8 mouse cellular contexts compared by ENCODE assay signal in the genomic region with DNA sequence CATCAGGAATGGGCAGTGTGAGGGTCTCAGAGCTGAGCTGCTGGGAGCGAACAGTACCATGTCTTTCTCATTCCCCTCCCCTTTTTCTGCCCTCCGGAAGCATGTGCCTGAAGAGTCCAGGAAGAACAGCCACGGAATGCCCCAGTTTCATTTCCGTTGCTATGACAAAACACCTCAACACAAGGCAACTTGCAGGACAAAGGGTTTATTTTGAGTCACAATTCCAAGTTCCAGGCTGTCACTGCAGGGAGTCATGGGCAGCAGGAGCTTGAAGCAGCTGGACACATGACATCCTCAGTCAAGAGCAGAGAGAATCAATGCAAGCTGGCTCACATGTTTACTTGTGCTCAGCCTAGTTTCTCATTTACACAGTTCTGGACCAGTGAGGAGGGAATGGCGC. TPM values are rescaled to one million over a fixed set of nuclear protein-coding genes. Genes with fewer than 3 reads are reported as not detected.
DNase-seq lines count a peak whose midpoint lies in the region; ATAC-seq and TF ChIP-seq lines count a peak whose summit lies in the region.

No protein-coding gene starts in this region.

- H3K9ac ChIP-seq in lung, embryonic 14.5 days = no peak overlapping the region
- no peak overlapping the region for H3K9ac ChIP-seq in heart, embryonic 12.5 days
- H3K9ac ChIP-seq in kidney, postnatal 0 days (ENCODE audit: low read depth, low read length) = no peak overlapping the region

- peak; percentile 53 for DNase-seq in lung, embryonic 14.5 days
- no peak for DNase-seq in lung, postnatal 14 days
- DNase-seq in kidney, postnatal 0 days (ENCODE audit: low spot score) = peak; percentile 63
- no peak for DNase-seq in cerebellum, adult 8-10 months
- no peak for DNase-seq in cerebellum, adult 11 months

- peak overlapping the region; percentile 48; the same call in 1 of the 2 replicates for H3K27ac ChIP-seq in lung, embryonic 14.5 days (ENCODE audit: low read depth)
- H3K27ac ChIP-seq in heart, embryonic 12.5 days (ENCODE audit: poor library complexity, severe bottlenecking) = 0 out of 2 replicates have a peak overlapping the region, but pooled peaks have one; percentile 35
- H3K27ac ChIP-seq in kidney, postnatal 0 days = peak overlapping the region; percentile 62
- peak overlapping the region; percentile 5; the same call in 1 of the 2 replicates for H3K27ac ChIP-seq in olfactory bulb, adult 2 months (ENCODE audit: insufficient read depth, low read depth, low read length)

- no peaks in the 10 kb centered on the region for H3K36me3 ChIP-seq in lung, embryonic 14.5 days (ENCODE audit: insufficient read depth)
- no peaks in the 10 kb centered on the region for H3K36me3 ChIP-seq in heart, embryonic 12.5 days
- no peaks in the 10 kb centered on the region for H3K36me3 ChIP-seq in kidney, postnatal 0 days (ENCODE audit: insufficient read depth, low read length)

- ATAC-seq in lung, embryonic 14.5 days (ENCODE audit: insufficient read depth) = no peak
- ATAC-seq in heart, embryonic 12.5 days (ENCODE audit: insufficient number of reproducible peaks, low FRiP score) = no peak
- no peak for ATAC-seq in kidney, postnatal 0 days (replicated peaks; ENCODE audit: low FRiP score, low read depth)
- ATAC-seq in monocyte, adult 5-6 weeks (replicated peaks; ENCODE audit: insufficient number of reproducible peaks, low FRiP score, low TSS enrichment, poor library complexity, severe bottlenecking) = no peak

- H3K4me2 ChIP-seq in lung, embryonic 14.5 days = no peak overlapping the region
- no peak overlapping the region for H3K4me2 ChIP-seq in heart, embryonic 12.5 days
- H3K4me2 ChIP-seq in kidney, postnatal 0 days (ENCODE audit: low read length) = no peak overlapping the region

- H3K4me1 ChIP-seq in lung, embryonic 14.5 days (ENCODE audit: insufficient read depth) = no peaks in the 10 kb centered on the region
- H3K4me1 ChIP-seq in heart, embryonic 12.5 days (replicated peaks) = peaks cover 20% of the 10 kb centered on the region
- peaks cover 6% of the 10 kb centered on the region for H3K4me1 ChIP-seq in kidney, postnatal 0 days (replicated peaks; ENCODE audit: insufficient read depth, low read length)
- peaks cover 7% of the 10 kb centered on the region for H3K4me1 ChIP-seq in olfactory bulb, adult 2 months (ENCODE audit: control insufficient read depth, insufficient read depth, low read length)

- no peak overlapping the region for H3K4me3 ChIP-seq in lung, embryonic 14.5 days (ENCODE audit: low read depth, low read length)
- H3K4me3 ChIP-seq in heart, embryonic 12.5 days = no peak overlapping the region
- H3K4me3 ChIP-seq in kidney, postnatal 0 days (replicated peaks; ENCODE audit: low read depth, low read length) = no peak overlapping the region
- no peak overlapping the region for H3K4me3 ChIP-seq in olfactory bulb, adult 2 months (ENCODE audit: insufficient read depth, low read depth, low read length)

- no peaks in the 10 kb centered on the region for H3K9me3 ChIP-seq in lung, embryonic 14.5 days (ENCODE audit: low read depth, low read length)
- H3K9me3 ChIP-seq in heart, embryonic 12.5 days (replicated peaks) = peaks cover 6% of the 10 kb centered on the region; the same call in 1 of the 2 replicates
- no peaks in the 10 kb centered on the region for H3K9me3 ChIP-seq in kidney, postnatal 0 days (replicated peaks; ENCODE audit: low read length)

- 67% methylated on average over 5 of the region's 5 CpGs for WGBS in lung, embryonic 14.5 days
- WGBS in heart, embryonic 12.5 days = 65% methylated on average over 5 of the region's 5 CpGs
- 68% methylated on average over 5 of the region's 5 CpGs for WGBS in kidney, postnatal 0 days
- 48% methylated on average over 5 of the region's 5 CpGs for WGBS in olfactory bulb, adult 2 months

- no peak for TF ChIP-seq POLR2A in olfactory bulb, adult 2 months (IDR thresholded peaks at IDR 0.05; ENCODE audit: insufficient read depth, low read depth, low read length)

- no peaks in the 10 kb centered on the region for H3K27me3 ChIP-seq in lung, embryonic 14.5 days (ENCODE audit: insufficient read depth, low read length)
- H3K27me3 ChIP-seq in heart, embryonic 12.5 days (replicated peaks) = no peaks in the 10 kb centered on the region
- H3K27me3 ChIP-seq in kidney, postnatal 0 days (ENCODE audit: insufficient read depth, low read length) = no peaks in the 10 kb centered on the region

- no peak for TF ChIP-seq CTCF in lung, embryonic 14.5 days (IDR thresholded peaks at IDR 0.05; ENCODE audit: low read depth)
- no peak for TF ChIP-seq CTCF in kidney, postnatal 0 days (IDR thresholded peaks at IDR 0.05; ENCODE audit: low read depth)
- no peak for TF ChIP-seq CTCF in olfactory bulb, adult 2 months (IDR thresholded peaks at IDR 0.05; ENCODE audit: insufficient read depth, low read depth, low read length)

RNA-seq across cellular contexts. Expression of gene 1700001O22Rik, which starts 53.4 kb away (rescaled TPM):
- 3.9 and 4.3 TPM in 2 replicates for polyA plus RNA-seq in lung, embryonic 14.5 days (2014; fragmentation: Nextera tagmentation; extraction: Ambion mirVana)
- 1.0 and 2.2 TPM in 2 replicates for polyA plus RNA-seq in heart, embryonic 12.5 days (2016; fragmentation: Nextera tagmentation; extraction: Ambion mirVana)
- 4.6 TPM in 2 replicates for polyA plus RNA-seq in kidney, postnatal 0 days (2015; fragmentation: Nextera tagmentation; extraction: Ambion mirVana)
- polyA plus RNA-seq in olfactory bulb, adult 2 months (2012; ENCODE audit: insufficient read depth, insufficient read length, low replicate concordance, missing spikeins) = not detected in 2 replicates
- 0.68 TPM in 1 of 3 replicates, not detected in the others for total RNA-seq in monocyte, adult 5-6 weeks (2017)

RNA-seq across cellular contexts. Expression of gene Ntmt1, which starts 57.6 kb away (rescaled TPM):
- 88.3 and 96.0 TPM in 2 replicates for polyA plus RNA-seq in lung, embryonic 14.5 days (2014; fragmentation: Nextera tagmentation; extraction: Ambion mirVana)
- polyA plus RNA-seq in heart, embryonic 12.5 days (2016; fragmentation: Nextera tagmentation; extraction: Ambion mirVana) = 77.2 and 78.8 TPM in 2 replicates
- 77.4 and 81.4 TPM in 2 replicates for polyA plus RNA-seq in kidney, postnatal 0 days (2015; fragmentation: Nextera tagmentation; extraction: Ambion mirVana)
- not detected in 2 replicates for polyA plus RNA-seq in olfactory bulb, adult 2 months (2012; ENCODE audit: insufficient read depth, insufficient read length, low replicate concordance, missing spikeins)
- 7.1 to 15.9 TPM (median 9.9 TPM) in 3 replicates for total RNA-seq in monocyte, adult 5-6 weeks (2017)

Comparison
In these comparisons a context has a peak if more than half of its experiments do, and no peak if none do; other contexts are left out.
1. DNase-seq: peak in lung, embryonic 14.5 days (single experiment) and kidney, postnatal 0 days (single experiment); none in lung, postnatal 14 days (single experiment), cerebellum, adult 8-10 months (single experiment) and cerebellum, adult 11 months (single experiment).
2. H3K27ac ChIP-seq: peak in every context shown above with its lines; median percentile 62 in kidney, postnatal 0 days; 48 in lung, embryonic 14.5 days; 35 in heart, embryonic 12.5 days; 5 in olfactory bulb, adult 2 months.
3. RNA of gene Ntmt1, which starts 57.6 kb away (polyA plus RNA-seq): 88.3 to 96.0 TPM in lung, embryonic 14.5 days, 77.4 to 81.4 TPM in kidney, postnatal 0 days and 77.2 to 78.8 TPM in heart, embryonic 12.5 days; not detected in olfactory bulb, adult 2 months; every median in the first group is over 10 times any median in the second.